ENCODE assay signal across 8 mouse cellular contexts in the genomic region with DNA sequence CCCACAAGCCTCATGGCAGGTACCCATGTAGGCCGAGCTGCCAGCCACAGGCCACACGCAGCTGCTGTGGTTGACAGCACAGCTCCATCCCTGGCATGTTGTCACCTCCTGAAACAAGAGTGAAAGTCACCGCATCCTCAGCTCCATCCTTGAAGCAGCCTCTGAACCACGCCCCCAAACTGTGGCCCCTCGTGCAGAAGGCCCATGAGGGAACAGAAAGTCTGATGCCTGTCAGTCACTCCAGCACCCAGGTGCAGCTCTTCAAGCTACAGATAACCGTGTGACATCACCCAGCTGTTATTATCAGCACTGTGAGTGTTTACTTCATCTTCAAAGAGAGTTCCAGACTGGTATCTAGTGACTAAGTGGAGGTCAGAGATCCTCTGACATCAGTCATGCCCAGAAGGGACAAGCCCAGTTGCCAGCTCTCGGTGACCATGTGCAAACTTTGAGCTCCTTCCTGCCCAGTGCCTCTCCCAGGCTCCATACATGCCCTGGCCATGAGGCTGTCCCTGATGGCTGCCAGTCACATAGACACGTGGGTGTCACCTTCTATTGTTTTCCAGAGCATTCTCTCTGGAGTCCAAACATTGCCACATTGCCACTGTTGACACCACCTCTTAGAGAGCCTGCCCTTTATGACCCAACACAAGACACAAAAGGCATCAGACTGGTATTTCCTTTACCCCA.
DNase-seq lines count a peak whose midpoint lies in the region; ATAC-seq and TF ChIP-seq lines count a peak whose summit lies in the region.

No protein-coding gene starts in this region.

- H3K27ac ChIP-seq in heart, embryonic 11.5 days (ENCODE audit: low read depth, low read length): 0 out of 2 replicates have a peak overlapping the region, but pooled peaks have one; percentile 16
- H3K27ac ChIP-seq in bone marrow macrophage, adult 2 months (ENCODE audit: insufficient read depth, low read depth, low read length): peak overlapping the region; percentile 20
- H3K27ac ChIP-seq in liver, embryonic 15.5 days (replicated peaks): peak overlapping the region; percentile 29

- no peaks in the 10 kb centered on the region for H3K9me3 ChIP-seq in heart, embryonic 11.5 days (replicated peaks; ENCODE audit: control insufficient read depth, low read length)
- no peaks in the 10 kb centered on the region for H3K9me3 ChIP-seq in liver, embryonic 15.5 days (replicated peaks)

- TF ChIP-seq POLR2A in bone marrow macrophage, adult 2 months (IDR thresholded peaks at IDR 0.05; ENCODE audit: borderline replicate concordance, low read depth, low read length): no peak

- H3K4me2 ChIP-seq in heart, embryonic 11.5 days: no peak overlapping the region
- peak overlapping the region; percentile 23; the same call in 1 of the 2 replicates for H3K4me2 ChIP-seq in liver, embryonic 15.5 days

- no peak overlapping the region for H3K4me3 ChIP-seq in heart, embryonic 11.5 days (ENCODE audit: low read depth, low read length)
- H3K4me3 ChIP-seq in bone marrow macrophage, adult 2 months (ENCODE audit: insufficient read depth, low read length): no peak overlapping the region
- H3K4me3 ChIP-seq in liver, embryonic 15.5 days (replicated peaks): no peak overlapping the region

- intact Hi-C loops in heart, postnatal 25 days (cut with DNase I): no loop called here

- no peaks in the 10 kb centered on the region for H3K27me3 ChIP-seq in heart, embryonic 11.5 days (ENCODE audit: control insufficient read depth, insufficient read depth, low read length)
- H3K27me3 ChIP-seq in liver, embryonic 15.5 days: no peaks in the 10 kb centered on the region

- no peak for DNase-seq in heart, postnatal 25 days (ENCODE audit: low spot score)
- peak; percentile 72 to 80 for DNase-seq in spleen, postnatal 4 days (ENCODE audit: low spot score in 2 of 2)
- no peak for DNase-seq in cerebellum, adult 9-10 months
- no peak for DNase-seq in frontal cortex, postnatal 25 days (ENCODE audit: low spot score in 2 of 2)
- DNase-seq in kidney, adult 11 months: no peak

- peaks cover 23% of the 10 kb centered on the region for H3K4me1 ChIP-seq in heart, embryonic 11.5 days (ENCODE audit: control insufficient read depth, insufficient read depth, low read length)
- peaks cover 80% of the 10 kb centered on the region for H3K4me1 ChIP-seq in bone marrow macrophage, adult 2 months (ENCODE audit: control insufficient read depth, insufficient read depth, low read length)
- H3K4me1 ChIP-seq in liver, embryonic 15.5 days (replicated peaks): peaks cover 57% of the 10 kb centered on the region

- H3K36me3 ChIP-seq in heart, embryonic 11.5 days (ENCODE audit: control insufficient read depth, insufficient read depth, low read length): no peaks in the 10 kb centered on the region
- H3K36me3 ChIP-seq in liver, embryonic 15.5 days (replicated peaks): no peaks in the 10 kb centered on the region

- TF ChIP-seq CTCF in bone marrow macrophage, adult 2 months (IDR thresholded peaks at IDR 0.05; ENCODE audit: low read depth, low read length): no peak

- H3K9ac ChIP-seq in heart, embryonic 11.5 days (ENCODE audit: low read depth, low read length): no peak overlapping the region
- H3K9ac ChIP-seq in liver, embryonic 15.5 days: no peak overlapping the region; the same call in 1 of the 2 replicates

- WGBS in heart, embryonic 11.5 days (ENCODE audit: insufficient replicate concordance): 30% methylated on average over 8 of the region's 8 CpGs
- 21% methylated on average over 8 of the region's 8 CpGs for WGBS in liver, embryonic 15.5 days (ENCODE audit: insufficient replicate concordance)

- ATAC-seq in heart, embryonic 11.5 days (replicated peaks; ENCODE audit: insufficient number of reproducible peaks, low FRiP score, low TSS enrichment): no peak; the same call in 1 of the 2 replicates
- ATAC-seq in liver, embryonic 15.5 days (ENCODE audit: insufficient read depth): peak; percentile 43

Comparison
In these comparisons a context has a peak if more than half of its experiments do, and no peak if none do; other contexts are left out.
1. DNase-seq: peak in spleen, postnatal 4 days (2 of 2); none in heart, postnatal 25 days (single experiment), cerebellum, adult 9-10 months (single experiment), frontal cortex, postnatal 25 days (0 of 2) and kidney, adult 11 months (single experiment).
2. Peak in every context shown above with its lines, with median percentiles within 50 percentile points of each other: H3K27ac ChIP-seq.